Mouse (Mus musculus) erythroblast, embryonic 14.5 days (primary cell): ENCODE measurements around the gene Grik4. TPM values are rescaled to one million over a fixed set of nuclear protein-coding genes. Genes with fewer than 3 reads are reported as not detected.

Experiments used
- H3K27me3 ChIP-seq: 2 replicates; pipeline ENCODE4 v1.6.1; 2012; ENCODE audit warnings: inconsistent platforms; ENCODE audit not compliant: control insufficient read depth
- H3K36me3 ChIP-seq: 2 replicates; pipeline ENCODE4 v1.6.1; 2012; ENCODE audit warnings: mild to moderate bottlenecking, inconsistent platforms; ENCODE audit not compliant: control insufficient read depth
- H3K4me1 ChIP-seq: 2 replicates; pipeline ENCODE4 v1.6.1; 2012; ENCODE audit warnings: inconsistent platforms; ENCODE audit not compliant: control insufficient read depth
- H3K4me3 ChIP-seq: replicated peaks from 2 replicates; pipeline ENCODE3; 2012; ENCODE audit warnings: moderate library complexity, mild to moderate bottlenecking, inconsistent platforms
- H3K9me3 ChIP-seq: 2 replicates; pipeline ENCODE4 v1.6.1; 2012; ENCODE audit warnings: low read length, inconsistent platforms, mixed read lengths; ENCODE audit not compliant: control insufficient read depth
- GATA1 ChIP-seq: IDR thresholded peaks from 2 replicates; pipeline ENCODE4 v1.6.1; 2012; ENCODE audit warnings: low read length, inconsistent platforms, mixed read lengths
- TAL1 ChIP-seq: IDR thresholded peaks from 3 replicates; pipeline ENCODE4 v1.6.1; 2012; ENCODE audit warnings: low read length, inconsistent platforms, mixed read lengths
- polyA plus RNA-seq: library from polyadenylated mRNA; stranded (reverse); fragments of >175 nt; gene quantifications from 2 replicates; pipeline ENCODE4 v1.2.3, GENCODE M21; 2012

The Grik4 gene
- polyA plus RNA-seq, 1 experiment: not detected

- Histone ChIP-seq H3K36me3 (no peaks in the 10 kb centered on the region), H3K4me3 (no peak overlapping the region), H3K4me1 (no peaks in the 10 kb centered on the region), H3K9me3 (no peaks in the 10 kb centered on the region), H3K27me3 (no peaks in the 10 kb centered on the region)
- no peak for TF ChIP-seq TAL1
- TF ChIP-seq GATA1: no peak
Measured at GRCm38 (mm10) chr9:42754699-42755098, 189.6 kb downstream of the Grik4 start.

GRCm38 (mm10) chr9:42751160-42751559 lies 193.1 kb downstream of the Grik4 start:
- H3K27me3 ChIP-seq: no peaks in the 10 kb centered on the region
- no peaks in the 10 kb centered on the region for H3K9me3 ChIP-seq
- no peak overlapping the region for H3K4me3 ChIP-seq
- H3K4me1 ChIP-seq: no peaks in the 10 kb centered on the region
- H3K36me3 ChIP-seq: no peaks in the 10 kb centered on the region
- TF ChIP-seq GATA1: no peak
- TF ChIP-seq TAL1: no peak

GRCm38 (mm10) chr9:42750176-42750575 lies 194.1 kb downstream of the Grik4 start:
- H3K4me1 ChIP-seq: no peaks in the 10 kb centered on the region
- TF ChIP-seq TAL1 (no peak), GATA1 (no peak)
- H3K27me3 ChIP-seq: no peaks in the 10 kb centered on the region
- no peaks in the 10 kb centered on the region for H3K9me3 ChIP-seq
- no peak overlapping the region for H3K4me3 ChIP-seq
- H3K36me3 ChIP-seq: no peaks in the 10 kb centered on the region

GRCm38 (mm10) chr9:42745982-42746381 lies 198.3 kb downstream of the Grik4 start:
- TF ChIP-seq GATA1: no peak
- TF ChIP-seq TAL1: no peak

GRCm38 (mm10) chr9:42742385-42742784 lies 201.9 kb downstream of the Grik4 start:
- no peaks in the 10 kb centered on the region for H3K4me1 ChIP-seq
- no peak overlapping the region for H3K4me3 ChIP-seq
- TF ChIP-seq TAL1: no peak
- no peak for TF ChIP-seq GATA1
- H3K36me3 ChIP-seq: no peaks in the 10 kb centered on the region
- peaks cover 4% of the 10 kb centered on the region; the same call in 1 of the 2 replicates for H3K9me3 ChIP-seq
- no peaks in the 10 kb centered on the region for H3K27me3 ChIP-seq

More at GRCm38 (mm10) chr9:42745982-42746381, 198.3 kb downstream of the Grik4 start:
- no peaks in the 10 kb centered on the region for H3K27me3 ChIP-seq
- no peak overlapping the region for H3K4me3 ChIP-seq
- H3K4me1 ChIP-seq: no peaks in the 10 kb centered on the region
- H3K36me3 ChIP-seq: no peaks in the 10 kb centered on the region
- H3K9me3 ChIP-seq: peaks cover 3% of the 10 kb centered on the region; the same call in 1 of the 2 replicates

- Histone ChIP-seq H3K9me3 (peaks cover 4% of the 10 kb centered on the region; the same call in 1 of the 2 replicates), H3K36me3 (no peaks in the 10 kb centered on the region), H3K4me1 (no peaks in the 10 kb centered on the region), H3K4me3 (no peak overlapping the region), H3K27me3 (no peaks in the 10 kb centered on the region)
- TF ChIP-seq GATA1 (no peak), TAL1 (no peak)
Measured at GRCm38 (mm10) chr9:42736697-42737335, 207.5 kb downstream of the Grik4 start.

- H3K4me1 ChIP-seq: no peaks in the 10 kb centered on the region
- H3K9me3 ChIP-seq: no peaks in the 10 kb centered on the region
- no peaks in the 10 kb centered on the region for H3K27me3 ChIP-seq
- TF ChIP-seq GATA1: no peak
- no peak for TF ChIP-seq TAL1
- no peak overlapping the region for H3K4me3 ChIP-seq
- no peaks in the 10 kb centered on the region for H3K36me3 ChIP-seq
Measured at GRCm38 (mm10) chr9:42735086-42735485, 209.2 kb downstream of the Grik4 start.

- TF ChIP-seq TAL1 (no peak), GATA1 (no peak)
- no peaks in the 10 kb centered on the region for H3K36me3 ChIP-seq
- no peak overlapping the region for H3K4me3 ChIP-seq
- H3K4me1 ChIP-seq: no peaks in the 10 kb centered on the region
- H3K9me3 ChIP-seq: no peaks in the 10 kb centered on the region
- H3K27me3 ChIP-seq: no peaks in the 10 kb centered on the region
Measured at GRCm38 (mm10) chr9:42732731-42733318, 211.5 kb downstream of the Grik4 start.

GRCm38 (mm10) chr9:42728472-42728871 lies 215.8 kb downstream of the Grik4 start:
- Histone ChIP-seq H3K9me3 (no peaks in the 10 kb centered on the region), H3K36me3 (no peaks in the 10 kb centered on the region), H3K27me3 (no peaks in the 10 kb centered on the region), H3K4me3 (no peak overlapping the region), H3K4me1 (no peaks in the 10 kb centered on the region)
- TF ChIP-seq TAL1 (no peak), GATA1 (no peak)

- no peaks in the 10 kb centered on the region for H3K27me3 ChIP-seq
- TF ChIP-seq GATA1 (no peak), TAL1 (no peak)
- H3K36me3 ChIP-seq: no peaks in the 10 kb centered on the region
Measured at GRCm38 (mm10) chr9:42727661-42728060, 216.6 kb downstream of the Grik4 start.

More at GRCm38 (mm10) chr9:42727661-42728060, 216.6 kb downstream of the Grik4 start:
- Histone ChIP-seq H3K9me3 (no peaks in the 10 kb centered on the region), H3K4me3 (no peak overlapping the region), H3K4me1 (no peaks in the 10 kb centered on the region)
